Mouse (Mus musculus) testis, adult 2 months (tissue): ENCODE results near the gene Dip2a.

ENCODE experiments used
- CTCF ChIP-seq: fragments of 200-500 bp; IDR thresholded peaks from 2 replicates; pipeline ENCODE4 v1.5.1; 2012; ENCODE audit warnings: low read depth, mild to moderate bottlenecking, inconsistent platforms, low read length, moderate library complexity; ENCODE audit not compliant: control insufficient read depth, insufficient read depth, insufficient replicate concordance
- POLR2A ChIP-seq: fragments of 200-500 bp; IDR thresholded peaks from 2 replicates; pipeline ENCODE4 v1.6.1; 2012; ENCODE audit warnings: low read depth, mild to moderate bottlenecking, inconsistent platforms, low read length, moderate library complexity; ENCODE audit not compliant: control insufficient read depth

DNA sequence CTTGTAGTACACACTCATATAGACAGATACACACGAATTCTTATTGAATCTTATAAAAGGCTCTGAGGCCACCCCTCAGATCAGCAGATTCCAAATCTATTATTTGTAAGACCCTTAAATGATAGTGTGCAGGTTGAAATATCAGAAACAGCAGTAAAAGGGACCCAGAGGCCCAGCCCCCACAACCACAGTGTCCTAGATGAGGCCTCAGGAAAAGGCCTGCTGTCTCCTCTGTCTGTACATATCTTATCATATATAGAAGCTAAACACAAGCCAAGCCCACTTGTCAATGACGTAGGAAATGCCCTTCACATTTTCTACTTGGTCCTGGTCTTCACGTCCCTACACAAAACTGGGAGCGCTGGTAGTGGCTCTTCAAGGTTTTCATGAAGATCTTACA is 16.0 kb downstream of the Dip2a start:
- TF ChIP-seq CTCF (no peak), POLR2A (no peak)
